Mouse (Mus musculus) lung, embryonic 16.5 days (tissue): ENCODE results near the gene Kcnip3. TPM values are rescaled to one million over a fixed set of nuclear protein-coding genes. Genes with fewer than 3 reads are reported as not detected.

Experiments
- ATAC-seq: fragments of 200-750 bp; cut with Nextera tagmentation; 2 replicates; pipeline ENCODE4 v1.8.0; 2017; ENCODE audit warnings: low read depth, mild to moderate bottlenecking, moderate library complexity
- H3K27ac ChIP-seq: fragments of 300-500 bp; sonication (generic); 2 replicates; pipeline ENCODE4 v1.5.1; 2014; ENCODE audit warnings: mild to moderate bottlenecking, control low read depth, low read length
- H3K27me3 ChIP-seq: fragments of 300-500 bp; sonication (generic); 2 replicates; pipeline ENCODE4 v1.6.1; 2014; ENCODE audit warnings: low read depth, low read length, mixed read lengths; ENCODE audit not compliant: control insufficient read depth, insufficient read depth
- H3K36me3 ChIP-seq: fragments of 300-500 bp; sonication (generic); 2 replicates; pipeline ENCODE4 v1.6.1; 2014; ENCODE audit warnings: low read length; ENCODE audit not compliant: control insufficient read depth, insufficient read depth
- H3K4me1 ChIP-seq: fragments of 300-500 bp; sonication (generic); replicated peaks from 2 replicates; pipeline ENCODE4 v1.6.1; 2014; ENCODE audit warnings: low read length, mixed read lengths; ENCODE audit not compliant: control insufficient read depth, insufficient read depth
- H3K4me2 ChIP-seq: fragments of 300-500 bp; sonication (generic); 2 replicates; pipeline ENCODE4 v1.6.1; 2014; ENCODE audit warnings: low read depth, low read length, control low read depth
- H3K4me3 ChIP-seq: fragments of 300-500 bp; sonication (generic); 2 replicates; pipeline ENCODE4 v1.5.1; 2014; ENCODE audit warnings: mild to moderate bottlenecking, low read length, control low read depth
- H3K9ac ChIP-seq: fragments of 300-500 bp; sonication (generic); 2 replicates; pipeline ENCODE4 v1.6.1; 2014; ENCODE audit warnings: low read length, control low read depth
- H3K9me3 ChIP-seq: fragments of 300-500 bp; sonication (generic); 2 replicates; pipeline ENCODE4 v1.6.1; 2016; ENCODE audit warnings: low read length; ENCODE audit not compliant: control insufficient read depth
- WGBS: fragments of 180-500 bp; shearing (Covaris S2); extraction: QIAGEN DNeasy Blood & Tissue Kit; methylation state at CpG from one replicate; pipeline ENCODE4 v1.1.7; 2014; 5-methylcytosine and 5-hydroxymethylcytosine counted together
- polyA plus RNA-seq: library from polyadenylated mRNA; unstranded; fragments of >200 nt; fragmentation: Nextera tagmentation; extraction: Ambion mirVana; gene quantifications from 2 replicates; pipeline ENCODE4 v1.2.1, GENCODE M21; 2015

Gene Kcnip3
- polyA plus RNA-seq, 1 experiment from 2014 or later: 3.4 TPM

- Histone ChIP-seq H3K9ac (peak overlapping the region; percentile 60), H3K4me1 (peaks cover 15% of the 10 kb centered on the region), H3K9me3 (no peaks in the 10 kb centered on the region), H3K4me2 (peak overlapping the region; percentile 58), H3K27ac (0 out of 2 replicates have a peak overlapping the region, but pooled peaks have one; percentile 5), H3K36me3 (no peaks in the 10 kb centered on the region), H3K4me3 (peak overlapping the region; percentile 39), H3K27me3 (no peaks in the 10 kb centered on the region)
- ATAC-seq: peak; percentile 69
- WGBS: under 1% methylated on average over 18 of the region's 18 CpGs
Measured at GRCm38 (mm10) chr2:127521172-127522005, 505 bp downstream of the Kcnip3 start.

- peaks cover 15% of the 10 kb centered on the region for H3K4me1 ChIP-seq
- H3K9me3 ChIP-seq: no peaks in the 10 kb centered on the region
- no peak for ATAC-seq
- H3K36me3 ChIP-seq: no peaks in the 10 kb centered on the region
- no peak overlapping the region for H3K4me2 ChIP-seq
- no peaks in the 10 kb centered on the region for H3K27me3 ChIP-seq
- H3K27ac ChIP-seq: no peak overlapping the region
- H3K4me3 ChIP-seq: no peak overlapping the region
- H3K9ac ChIP-seq: no peak overlapping the region
Measured at GRCm38 (mm10) chr2:127520123-127520522, 1.8 kb downstream of the Kcnip3 start.

GRCm38 (mm10) chr2:127519308-127519707 lies 2.6 kb downstream of the Kcnip3 start:
- no peak overlapping the region for H3K4me2 ChIP-seq
- no peaks in the 10 kb centered on the region for H3K9me3 ChIP-seq
- H3K27ac ChIP-seq: no peak overlapping the region
- no peak overlapping the region for H3K9ac ChIP-seq
- no peaks in the 10 kb centered on the region for H3K27me3 ChIP-seq
- no peak overlapping the region for H3K4me3 ChIP-seq
- 73% methylated on average over 5 of the region's 5 CpGs for WGBS
- no peak for ATAC-seq
- H3K4me1 ChIP-seq: peaks cover 15% of the 10 kb centered on the region
- H3K36me3 ChIP-seq: no peaks in the 10 kb centered on the region

GRCm38 (mm10) chr2:127518831-127519230 lies 3.1 kb downstream of the Kcnip3 start:
- Histone ChIP-seq H3K27ac (no peak overlapping the region), H3K36me3 (no peaks in the 10 kb centered on the region), H3K9me3 (no peaks in the 10 kb centered on the region), H3K27me3 (no peaks in the 10 kb centered on the region), H3K4me1 (peaks cover 15% of the 10 kb centered on the region), H3K9ac (no peak overlapping the region), H3K4me3 (no peak overlapping the region), H3K4me2 (no peak overlapping the region)
- 47% methylated on average over 3 of the region's 3 CpGs for WGBS
- ATAC-seq: no peak

- Histone ChIP-seq H3K36me3 (no peaks in the 10 kb centered on the region), H3K4me3 (no peak overlapping the region), H3K9ac (no peak overlapping the region), H3K27me3 (no peaks in the 10 kb centered on the region), H3K4me1 (peaks cover 15% of the 10 kb centered on the region), H3K9me3 (no peaks in the 10 kb centered on the region), H3K27ac (no peak overlapping the region), H3K4me2 (no peak overlapping the region)
- ATAC-seq: no peak
- 33% methylated on average over 3 of the region's 3 CpGs for WGBS
Measured at GRCm38 (mm10) chr2:127518273-127518672, 3.6 kb downstream of the Kcnip3 start.

- H3K4me1 ChIP-seq: peaks cover 14% of the 10 kb centered on the region
- H3K9me3 ChIP-seq: no peaks in the 10 kb centered on the region
- H3K27ac ChIP-seq: no peak overlapping the region
- H3K9ac ChIP-seq: no peak overlapping the region
- no peaks in the 10 kb centered on the region for H3K27me3 ChIP-seq
- H3K36me3 ChIP-seq: no peaks in the 10 kb centered on the region
- 70% methylated on average over 8 of the region's 8 CpGs for WGBS
- H3K4me2 ChIP-seq: no peak overlapping the region
- H3K4me3 ChIP-seq: no peak overlapping the region
- ATAC-seq: no peak
Measured at GRCm38 (mm10) chr2:127517081-127517480, 4.8 kb downstream of the Kcnip3 start.

GRCm38 (mm10) chr2:127514380-127515124 lies 7.3 kb downstream of the Kcnip3 start:
- 49% methylated on average over 9 of the region's 9 CpGs for WGBS
- H3K4me1 ChIP-seq: no peaks in the 10 kb centered on the region

GRCm38 (mm10) chr2:127513244-127513643 lies 8.7 kb downstream of the Kcnip3 start:
- no peak for ATAC-seq
- WGBS: 51% methylated on average over 3 of the region's 3 CpGs

More at GRCm38 (mm10) chr2:127514380-127515124, 7.3 kb downstream of the Kcnip3 start:
- Histone ChIP-seq H3K4me2 (no peak overlapping the region), H3K27ac (peak overlapping the region; percentile 60), H3K9ac (no peak overlapping the region), H3K27me3 (no peaks in the 10 kb centered on the region), H3K9me3 (no peaks in the 10 kb centered on the region), H3K36me3 (no peaks in the 10 kb centered on the region), H3K4me3 (no peak overlapping the region)
- peak; percentile 79 for ATAC-seq

GRCm38 (mm10) chr2:127511426-127511825 lies 10.5 kb downstream of the Kcnip3 start:
- H3K27me3 ChIP-seq: no peaks in the 10 kb centered on the region
- H3K4me3 ChIP-seq: no peak overlapping the region
- no peak overlapping the region for H3K9ac ChIP-seq
- no peak for ATAC-seq
- no peak overlapping the region for H3K4me2 ChIP-seq
- no peaks in the 10 kb centered on the region for H3K9me3 ChIP-seq
- WGBS: 37% methylated on average over 4 of the region's 4 CpGs
- peaks cover 11% of the 10 kb centered on the region; the same call in 1 of the 2 replicates for H3K4me1 ChIP-seq
- H3K36me3 ChIP-seq: no peaks in the 10 kb centered on the region
- no peak overlapping the region for H3K27ac ChIP-seq

More at GRCm38 (mm10) chr2:127513244-127513643, 8.7 kb downstream of the Kcnip3 start:
- no peaks in the 10 kb centered on the region for H3K9me3 ChIP-seq
- no peak overlapping the region for H3K27ac ChIP-seq
- peaks cover 3% of the 10 kb centered on the region; the same call in 1 of the 2 replicates for H3K4me1 ChIP-seq
- H3K4me2 ChIP-seq: no peak overlapping the region
- H3K27me3 ChIP-seq: no peaks in the 10 kb centered on the region
- no peak overlapping the region for H3K9ac ChIP-seq
- H3K4me3 ChIP-seq: no peak overlapping the region
- H3K36me3 ChIP-seq: no peaks in the 10 kb centered on the region
